Mouse (Mus musculus): ENCODE results near the gene Pifo.
"Not testable (repeated sequence)": the region's sequence is repeated elsewhere in the genome, so short reads cannot be mapped to it uniquely, and the experiment has no call there.

- peak in 1 of 2 experiments; percentile 35; a peak in 2 of 4 replicates for TF ChIP-seq CTCF (conservative IDR thresholded peaks at IDR 0.05 in 1 of 2, IDR thresholded peaks at IDR 0.05 in 1 of 2; ENCODE audit: low read depth in 2 of 2, low read length in 2 of 2)
- TF ChIP-seq POLR2A, CHD1, TCF12 (IDR thresholded peaks at IDR 0.05; ENCODE audit: low read depth, low read length): not testable (repeated sequence)
Observed at GRCm38 (mm10) chr3:106003360-106003759, 11.1 kb downstream of the Pifo start.
